Mouse (Mus musculus): ENCODE data around the gene Neurl1a. TPM values are rescaled to one million over a fixed set of nuclear protein-coding genes. Genes with fewer than 3 reads are reported as not detected.

Gene Neurl1a
- total RNA-seq, 2 experiments from 2014 or later = not detected

DNA sequence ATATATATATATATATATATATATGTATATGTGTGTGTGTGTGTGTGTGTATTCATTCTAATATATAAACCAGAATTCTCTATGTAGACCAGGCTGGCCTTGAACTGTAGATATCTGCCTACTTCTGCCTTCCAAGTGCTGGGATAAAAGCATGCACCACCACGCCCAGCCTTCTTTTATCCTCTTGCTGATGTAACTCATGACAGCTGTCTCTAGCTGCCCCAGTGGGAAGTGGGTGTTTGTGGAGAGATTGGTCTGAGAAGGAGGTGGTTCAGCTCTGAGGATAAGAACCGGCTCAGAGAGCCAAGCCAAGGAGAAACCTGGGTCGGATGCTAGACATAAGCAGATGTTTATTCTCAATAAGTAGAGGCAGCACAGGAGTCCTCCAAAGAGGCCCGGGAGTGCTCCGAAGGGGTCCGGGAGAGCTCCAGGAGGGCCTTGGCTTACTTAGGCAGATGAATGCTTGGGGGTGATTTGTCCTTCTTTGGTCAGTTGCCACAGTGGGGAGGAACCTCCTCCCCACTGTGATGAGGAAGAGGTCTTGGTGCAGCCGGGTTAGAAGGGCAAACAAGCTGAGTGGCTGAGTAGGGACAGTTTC lies 10.9 kb upstream of the Neurl1a start:
- peak; percentile 19; the same call in 1 of the 2 replicates for ATAC-seq (replicated peaks; ENCODE audit: poor library complexity, severe bottlenecking)

DNA sequence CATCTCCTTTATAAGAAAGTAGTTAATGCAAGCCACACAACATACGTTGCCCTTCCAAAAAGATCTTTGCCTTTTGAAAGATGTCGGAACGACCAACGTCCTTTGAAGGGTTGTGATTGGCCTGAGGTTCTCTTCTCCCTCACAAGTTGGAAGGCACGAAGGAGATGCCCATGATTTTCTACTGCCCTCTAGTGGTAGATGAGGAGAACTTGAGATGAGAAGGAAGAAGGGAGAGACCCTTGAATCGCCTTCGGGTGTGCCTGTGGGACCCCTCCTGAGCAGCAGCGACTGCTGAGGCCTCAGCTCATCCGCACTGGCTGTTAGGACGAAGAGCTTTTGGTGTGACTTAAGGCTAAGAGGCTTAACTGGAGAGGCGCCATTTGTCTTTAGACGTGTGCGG lies 10.4 kb upstream of the Neurl1a start:
- peak; percentile 88 for ATAC-seq (replicated peaks; ENCODE audit: poor library complexity, severe bottlenecking)

DNA sequence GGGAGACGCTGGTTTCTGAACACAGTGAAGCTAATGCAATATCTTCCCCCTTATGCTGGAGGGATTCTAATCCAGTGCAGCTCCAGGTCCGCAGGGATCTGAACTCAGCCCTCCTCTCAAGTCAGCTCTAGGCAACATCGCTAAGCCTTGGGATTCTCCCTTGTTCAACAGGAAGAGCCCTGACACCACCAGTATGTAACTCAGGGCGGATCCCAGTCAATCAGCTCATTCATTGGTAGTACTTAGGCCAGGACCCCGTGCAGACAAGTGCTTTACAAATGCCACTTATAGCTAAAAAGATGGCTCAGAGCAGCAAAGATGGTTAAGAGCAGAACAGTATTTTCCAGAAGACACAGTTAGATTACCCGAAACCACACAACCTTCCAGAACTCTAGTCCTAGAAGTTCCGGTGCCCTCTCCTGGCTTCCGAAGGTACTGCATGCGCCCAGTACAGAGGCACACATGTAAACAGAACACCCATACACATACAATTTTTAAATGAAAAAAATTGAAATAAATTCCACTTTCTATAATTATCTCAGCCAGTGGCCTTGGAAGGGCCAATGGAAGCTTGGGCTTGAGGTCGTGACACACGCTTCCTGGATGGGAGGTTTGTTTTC lies 9.7 kb upstream of the Neurl1a start:
- peak; percentile 81 for ATAC-seq (replicated peaks; ENCODE audit: poor library complexity, severe bottlenecking)

DNA sequence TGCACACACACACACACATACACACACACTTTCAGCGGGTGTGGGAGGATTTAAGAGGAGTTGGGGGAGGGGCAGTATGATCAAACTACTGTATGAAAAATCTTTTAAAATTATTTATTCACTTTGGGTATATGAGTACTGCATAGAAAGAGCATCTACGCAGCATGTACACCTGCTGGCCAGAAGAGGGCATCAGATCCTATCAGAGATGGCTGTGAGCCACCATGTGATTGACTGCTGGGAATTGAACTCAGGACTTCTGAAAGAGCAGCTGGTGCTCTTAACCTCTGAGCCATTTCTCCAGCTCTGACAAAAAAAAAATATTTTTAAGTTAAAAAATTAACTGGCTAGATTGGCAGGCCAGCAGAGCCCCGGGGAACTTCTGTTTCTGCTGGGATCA lies 4.1 kb upstream of the Neurl1a start:
- peak; percentile 52; the same call in 1 of the 2 replicates for ATAC-seq (replicated peaks; ENCODE audit: poor library complexity, severe bottlenecking)

DNA sequence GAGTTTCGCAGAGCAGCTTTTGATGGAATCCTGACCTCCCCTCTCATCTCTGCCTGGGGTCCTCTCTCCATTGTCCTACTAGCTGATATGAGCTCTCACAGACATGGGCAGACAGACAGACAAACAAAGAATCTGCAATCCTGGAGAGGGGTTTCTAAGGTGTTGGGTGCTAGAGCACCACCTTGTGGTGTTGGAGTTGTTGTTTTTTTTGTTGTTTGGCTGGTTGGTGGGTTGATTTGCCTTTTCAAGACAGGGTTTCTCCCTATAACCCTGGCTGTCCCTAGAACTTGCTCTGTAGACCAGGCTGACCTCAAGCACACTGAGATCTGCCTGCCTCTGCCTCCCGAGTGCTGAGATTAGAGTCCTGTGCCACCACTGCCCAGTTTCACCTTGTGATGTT lies 3.1 kb upstream of the Neurl1a start:
- no peak for ATAC-seq (replicated peaks; ENCODE audit: poor library complexity, severe bottlenecking)

DNA sequence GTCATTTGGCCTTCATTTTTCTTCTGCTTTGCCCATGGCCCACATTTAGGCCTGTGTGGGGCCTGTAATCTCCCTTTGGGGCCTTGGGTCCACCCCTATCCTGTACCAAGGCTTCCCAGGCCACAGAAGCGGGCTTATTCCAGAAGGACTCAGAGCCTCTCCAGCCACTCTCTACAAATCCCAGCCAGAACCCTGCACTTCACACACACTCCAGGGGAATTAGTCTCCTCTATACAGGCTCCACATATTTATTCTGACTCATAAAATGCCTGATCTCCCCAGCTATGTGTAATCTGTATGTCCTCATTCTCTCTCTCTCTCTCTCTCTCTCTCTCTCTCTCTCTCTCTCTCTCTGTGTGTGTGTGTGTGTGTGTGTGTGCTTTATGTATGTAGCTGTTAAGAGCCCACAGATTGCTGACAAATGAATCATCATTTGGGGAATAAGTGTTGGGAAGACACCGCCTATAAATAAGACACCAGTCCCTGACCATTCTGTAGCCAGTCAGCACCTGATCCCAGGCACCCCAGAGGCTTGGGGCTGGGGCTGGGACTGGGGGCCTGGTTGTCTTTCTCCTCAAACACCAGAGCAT lies 1.6 kb upstream of the Neurl1a start:
- no peak for ATAC-seq (replicated peaks; ENCODE audit: poor library complexity, severe bottlenecking)

DNA sequence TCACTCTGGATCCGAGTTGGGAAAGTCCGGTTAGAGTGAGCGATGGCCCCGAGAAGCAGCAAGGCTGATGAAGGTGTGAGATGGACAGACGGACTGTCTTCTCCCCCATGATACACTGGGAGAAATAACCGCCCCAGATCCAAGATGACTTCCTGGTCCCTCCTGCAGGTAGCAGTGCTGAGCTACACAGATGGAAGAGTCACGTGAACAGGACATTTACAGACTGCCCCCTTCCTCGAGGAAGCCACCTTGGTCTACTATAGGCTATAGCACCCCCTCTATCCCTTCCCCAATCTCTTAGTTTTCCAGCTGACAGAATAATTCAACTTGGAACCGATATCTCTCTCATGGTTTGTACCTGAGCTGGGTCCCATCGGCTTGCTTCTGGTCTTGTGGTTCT lies 619 bp upstream of the Neurl1a start:
- ATAC-seq (replicated peaks; ENCODE audit: poor library complexity, severe bottlenecking) = peak; percentile 33; the same call in 1 of the 2 replicates

DNA sequence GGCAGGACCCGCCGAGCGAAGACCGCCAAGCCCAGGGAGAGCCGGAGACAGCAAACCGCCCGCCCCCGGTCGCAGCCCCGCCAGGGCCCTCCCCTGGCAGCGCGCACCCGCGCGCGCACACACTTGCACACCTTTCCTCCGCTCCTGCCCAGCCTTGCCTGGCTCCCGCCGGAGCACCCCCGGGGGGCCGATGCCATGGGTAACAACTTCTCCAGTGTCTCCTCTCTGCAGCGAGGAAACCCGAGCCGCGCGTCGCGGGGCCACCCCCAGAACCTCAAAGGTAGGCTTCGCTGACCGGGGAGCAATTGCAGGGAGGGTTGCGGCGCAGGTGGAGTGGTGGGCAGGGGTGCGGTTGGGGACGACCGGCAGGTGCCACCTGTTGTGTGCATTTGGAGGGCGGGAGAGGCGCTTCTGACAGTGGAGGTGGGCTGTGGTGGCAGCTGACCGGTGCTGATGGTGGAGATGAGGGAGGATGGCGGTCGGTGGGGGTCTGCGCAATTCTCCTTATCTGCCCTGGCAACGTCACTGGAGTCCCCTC lies 721 bp downstream of the Neurl1a start:
- no peak for ATAC-seq (replicated peaks; ENCODE audit: poor library complexity, severe bottlenecking)

DNA sequence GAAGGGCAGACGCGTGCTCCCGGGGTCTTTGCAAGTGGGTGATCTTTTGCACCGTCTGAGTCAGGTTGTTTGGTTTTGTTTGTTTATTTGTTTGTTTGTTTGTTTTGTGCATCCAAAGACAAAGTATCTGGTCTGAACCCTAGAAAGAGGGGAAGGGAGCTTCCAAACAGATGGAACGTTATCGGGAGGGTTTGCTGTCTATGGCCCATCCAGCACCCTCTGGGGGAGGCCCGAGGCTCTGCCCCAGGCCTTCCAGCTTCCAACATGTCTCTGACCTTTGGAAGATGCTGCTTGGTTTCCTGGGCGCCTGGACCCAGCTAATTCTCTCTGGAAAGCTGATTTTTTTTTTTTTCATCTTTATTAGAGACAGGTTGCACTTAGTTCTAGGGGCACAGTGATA lies 1.4 kb downstream of the Neurl1a start:
- no peak for ATAC-seq (replicated peaks; ENCODE audit: poor library complexity, severe bottlenecking)

DNA sequence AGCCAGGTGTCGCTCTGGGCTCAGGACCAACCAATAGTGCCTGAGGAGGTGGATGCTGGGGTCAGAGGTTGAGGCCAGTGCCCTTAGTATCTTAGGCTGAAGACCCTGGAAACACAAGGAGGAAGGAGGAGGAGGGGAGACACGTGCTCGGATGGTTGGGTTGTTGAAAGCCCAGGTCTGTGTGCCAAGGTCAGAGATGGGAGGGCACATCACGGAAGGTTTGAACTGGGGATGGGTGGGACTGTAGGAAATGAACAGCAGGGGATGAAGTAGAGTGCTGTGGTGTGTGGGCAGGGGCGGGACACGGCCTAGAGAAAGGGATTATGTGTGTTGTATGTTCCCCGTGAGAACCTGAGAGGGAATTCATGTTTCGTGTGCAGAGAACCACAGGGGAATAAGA lies 5.6 kb downstream of the Neurl1a start:
- no peak for ATAC-seq (replicated peaks; ENCODE audit: poor library complexity, severe bottlenecking)

DNA sequence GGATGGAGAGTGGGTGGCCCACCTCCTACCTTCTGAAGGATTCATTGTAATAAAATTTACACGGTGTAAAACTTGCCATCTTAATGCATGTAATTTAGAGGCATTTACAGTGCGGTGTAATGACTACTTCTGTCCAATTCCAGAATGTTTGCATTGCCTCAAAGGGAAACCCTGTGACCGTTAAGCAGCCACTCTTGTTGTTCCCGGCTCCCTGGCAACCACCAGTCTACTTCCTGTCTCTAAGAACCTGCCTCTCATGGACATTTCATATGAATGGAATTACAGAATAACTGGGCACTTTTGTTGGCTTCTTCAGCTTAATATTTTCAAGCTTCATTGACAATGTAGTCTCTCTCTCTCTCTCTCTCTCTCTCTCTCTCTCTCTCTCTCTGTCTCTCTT lies 6.1 kb downstream of the Neurl1a start:
- no peak for ATAC-seq (replicated peaks; ENCODE audit: poor library complexity, severe bottlenecking)

DNA sequence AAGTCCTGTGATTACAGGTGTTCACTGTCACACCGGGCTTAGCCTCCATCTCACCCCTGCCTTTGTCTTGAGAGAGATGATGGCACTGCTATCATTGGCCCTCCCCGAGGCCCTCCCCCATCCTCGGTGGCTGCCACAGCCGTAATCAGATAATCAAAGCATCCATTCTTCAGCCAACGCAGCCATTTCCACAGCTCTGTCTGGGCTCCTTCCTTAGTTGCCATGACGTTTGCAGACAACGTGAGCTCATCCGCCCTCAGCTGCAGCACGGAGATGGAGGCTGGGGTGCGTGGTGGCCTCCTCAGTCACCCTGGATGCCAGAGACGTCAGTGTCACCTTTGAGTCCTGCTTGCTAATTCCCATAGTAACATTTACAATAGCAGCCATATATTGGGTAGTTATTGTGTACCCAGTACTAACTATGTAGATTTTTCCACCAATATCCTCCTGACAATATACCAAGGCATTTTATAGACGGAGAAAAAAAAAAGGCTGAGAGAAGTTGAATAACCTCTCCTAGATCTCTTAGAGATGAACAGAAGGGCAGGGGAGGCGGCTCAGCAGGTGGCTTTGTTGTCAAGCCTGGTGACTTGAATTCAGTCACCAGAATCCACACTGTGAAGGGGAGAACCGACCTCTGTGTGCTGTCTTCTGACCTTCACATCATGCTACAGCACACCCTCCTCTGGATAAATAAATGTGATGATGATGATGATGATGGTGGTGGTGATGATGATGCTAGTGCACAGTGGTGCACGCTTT lies 8.1 kb downstream of the Neurl1a start:
- no peak for ATAC-seq (replicated peaks; ENCODE audit: poor library complexity, severe bottlenecking)

DNA sequence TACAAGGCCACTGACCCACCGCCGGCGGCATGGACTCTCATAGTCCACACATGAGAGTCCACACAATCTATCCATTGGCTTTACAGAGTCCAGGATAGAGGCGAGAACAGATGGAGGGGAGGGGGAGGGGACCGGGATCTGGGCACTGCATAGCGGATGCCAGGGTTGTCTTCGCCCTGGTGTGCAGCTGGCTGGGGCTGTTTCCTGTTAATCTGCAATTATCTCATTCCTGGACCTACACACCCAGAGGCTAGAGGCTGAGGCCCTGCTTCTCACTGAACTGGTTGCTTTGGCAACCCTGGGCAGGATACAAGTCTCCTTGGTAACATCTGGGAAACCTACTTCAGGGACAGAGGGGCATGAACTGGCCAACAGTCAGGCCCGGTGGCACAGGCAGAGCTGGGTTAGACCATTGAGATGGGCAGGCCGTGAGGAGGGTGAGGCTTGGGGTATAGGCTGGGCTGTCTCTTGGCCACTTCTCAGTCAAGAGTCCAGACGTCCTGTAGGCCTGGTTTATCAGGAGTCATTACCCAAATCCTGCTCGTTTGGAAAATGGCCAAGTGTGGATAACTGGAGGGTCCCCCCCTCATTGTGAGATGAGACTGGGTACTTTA lies 10.0 kb downstream of the Neurl1a start:
- ATAC-seq (replicated peaks; ENCODE audit: poor library complexity, severe bottlenecking) = no peak

DNA sequence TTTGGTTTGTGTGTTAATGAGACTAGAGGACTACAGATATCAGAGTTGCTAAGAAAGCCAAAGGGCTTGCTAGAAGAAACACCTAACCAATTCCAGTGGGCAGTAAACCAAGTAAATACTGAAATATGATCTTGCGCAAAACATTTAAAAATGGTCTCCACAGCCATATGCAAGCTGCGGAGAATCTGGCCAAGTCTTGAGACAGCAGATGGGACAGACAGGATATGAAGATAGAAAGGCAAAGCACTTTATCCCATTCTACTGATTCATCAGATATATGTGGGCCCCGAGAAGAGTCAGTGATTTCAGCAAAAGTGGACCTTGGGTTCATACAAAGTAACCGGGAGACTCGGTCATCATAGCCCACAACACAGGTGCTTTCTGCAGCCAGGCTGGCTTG lies 13.5 kb downstream of the Neurl1a start:
- no peak for ATAC-seq (replicated peaks; ENCODE audit: poor library complexity, severe bottlenecking)

DNA sequence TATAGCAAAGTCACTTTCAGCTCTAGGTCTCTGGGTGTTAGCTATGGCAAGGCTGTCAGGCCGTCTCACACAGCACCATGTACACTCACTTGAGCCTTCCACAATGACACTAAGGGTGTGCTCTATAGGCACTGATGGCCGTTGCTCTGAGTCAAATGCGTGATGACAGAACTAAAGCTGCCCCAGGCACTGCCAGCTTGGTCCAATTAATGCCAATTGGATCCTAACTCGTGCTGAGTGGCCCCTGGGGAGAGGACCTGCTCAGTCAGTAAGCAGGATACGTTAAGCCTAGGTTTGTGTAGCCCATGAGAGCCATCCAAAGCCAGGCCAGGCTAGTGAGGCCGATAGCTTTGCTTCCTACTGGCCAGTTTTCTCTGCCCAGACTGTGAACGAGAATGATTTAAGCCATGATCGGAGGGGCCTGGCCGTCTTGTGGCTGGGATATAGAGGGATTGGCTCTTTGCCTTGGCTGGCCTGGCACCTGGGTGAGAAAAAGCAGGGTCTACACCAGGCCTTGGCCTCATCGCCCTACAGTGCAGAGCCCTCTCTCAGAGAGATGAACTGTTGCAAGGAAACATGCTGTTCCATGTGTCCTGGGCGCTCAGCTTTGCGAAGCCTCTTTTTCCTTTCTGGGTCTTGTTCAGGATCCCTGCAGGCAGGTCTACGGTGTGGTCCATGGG lies 20.2 kb downstream of the Neurl1a start:
- ATAC-seq (replicated peaks; ENCODE audit: poor library complexity, severe bottlenecking) = no peak

DNA sequence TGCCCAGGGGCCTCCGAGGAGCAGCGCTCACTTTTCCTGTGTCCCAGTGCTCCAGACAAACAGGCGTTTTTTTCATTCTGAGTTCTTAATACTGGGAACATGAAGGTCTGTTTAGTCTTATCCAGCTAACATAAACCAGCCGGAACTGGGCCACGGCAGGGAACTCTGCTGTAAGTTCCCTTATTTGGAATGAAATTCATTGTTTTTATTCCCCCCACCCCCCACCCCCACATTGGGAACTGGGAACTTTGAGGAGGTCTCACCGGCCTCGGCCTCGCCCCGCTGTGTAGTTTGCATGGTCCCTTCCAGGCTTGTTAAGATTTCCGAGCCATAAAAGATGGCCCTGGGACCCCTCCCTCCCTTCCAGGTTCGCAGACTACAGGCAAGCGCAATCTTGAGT lies 23.4 kb downstream of the Neurl1a start:
- no peak for ATAC-seq (replicated peaks; ENCODE audit: poor library complexity, severe bottlenecking)

DNA sequence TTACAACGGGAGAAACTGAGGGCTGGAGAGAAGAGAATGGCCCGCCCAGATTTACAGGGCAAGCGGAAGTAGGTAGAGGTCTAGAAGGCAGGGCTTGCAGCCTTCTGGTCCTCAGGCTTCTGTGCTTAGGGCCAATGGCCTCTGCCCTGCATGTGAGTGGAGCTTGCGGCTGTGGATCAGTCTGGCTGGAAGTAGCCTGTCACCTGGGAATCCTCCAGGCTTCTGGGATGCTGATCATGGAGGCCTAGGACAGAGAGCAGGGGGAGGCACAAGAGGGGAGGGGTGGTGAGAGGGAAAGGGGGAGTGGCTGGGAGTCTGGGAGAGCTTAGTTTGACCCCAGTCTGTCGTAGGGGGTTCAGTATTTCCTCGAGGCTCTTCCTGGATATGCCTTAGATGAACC lies 23.8 kb downstream of the Neurl1a start:
- no peak for ATAC-seq (replicated peaks; ENCODE audit: poor library complexity, severe bottlenecking)

DNA sequence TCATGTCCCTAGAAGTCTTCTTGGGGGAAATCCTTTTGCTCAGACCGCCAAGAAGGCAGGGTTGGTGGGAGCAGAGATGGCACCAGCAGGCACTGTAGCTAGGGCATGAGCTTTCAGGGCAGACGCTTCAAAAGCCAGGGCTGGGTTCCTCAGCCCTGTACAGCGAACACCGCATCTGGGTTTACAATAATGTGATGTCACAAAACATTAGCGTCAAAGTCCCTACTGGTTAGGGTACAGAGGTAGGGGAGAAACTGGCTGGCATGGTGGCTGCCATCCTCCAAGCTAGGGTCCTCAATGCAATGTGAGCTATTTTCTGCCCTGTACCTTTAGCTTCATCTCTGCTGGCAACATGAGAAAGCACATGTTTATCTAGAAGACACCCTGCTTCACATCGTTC lies 24.4 kb downstream of the Neurl1a start:
- ATAC-seq (replicated peaks; ENCODE audit: poor library complexity, severe bottlenecking) = no peak

DNA sequence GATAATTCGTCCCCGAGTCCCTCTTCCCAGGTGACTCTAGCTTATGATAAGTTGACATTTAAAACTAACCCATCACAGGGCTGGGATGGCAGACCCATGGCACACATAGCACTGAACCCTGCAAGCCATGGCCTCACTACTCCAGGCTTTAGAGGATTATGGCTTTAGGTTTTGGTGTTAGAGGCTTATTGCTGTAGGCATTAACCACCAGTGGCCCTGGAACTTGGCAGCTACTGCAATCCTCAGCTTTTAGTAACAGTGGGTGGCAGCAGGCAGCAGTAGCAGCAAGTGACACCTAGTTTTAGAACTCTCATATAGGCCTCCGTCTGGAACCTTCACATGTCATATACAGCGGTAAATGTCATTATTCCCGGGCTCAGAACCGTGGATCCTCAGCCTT lies 26.0 kb downstream of the Neurl1a start:
- no peak for ATAC-seq (replicated peaks; ENCODE audit: poor library complexity, severe bottlenecking)

DNA sequence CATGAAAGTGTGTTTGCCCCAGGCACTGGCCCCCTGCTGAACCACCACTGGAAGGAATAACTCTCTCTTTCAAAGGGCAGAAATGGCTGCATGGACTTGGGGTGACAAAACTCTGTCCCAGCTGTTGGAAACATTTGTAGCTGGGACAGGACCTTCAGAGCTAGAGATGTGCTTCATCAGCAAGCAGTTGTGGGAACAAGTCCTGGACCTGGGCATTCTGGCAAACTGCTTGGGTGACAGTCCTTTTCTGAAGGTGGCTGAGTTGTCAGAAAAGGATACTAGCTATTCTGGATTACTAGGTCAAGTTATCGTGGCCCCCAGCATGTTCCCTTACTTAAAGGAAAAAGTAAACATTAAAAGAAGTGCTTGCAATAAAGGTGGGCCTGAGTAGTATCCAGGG lies 27.5 kb downstream of the Neurl1a start:
- no peak for ATAC-seq (replicated peaks; ENCODE audit: poor library complexity, severe bottlenecking)

Measured in granulocyte monocyte progenitor cell, adult 5-6 weeks (primary cell).